Mouse (Mus musculus) midbrain, postnatal 0 days (tissue): Measurements from ENCODE around the gene Men1. TPM values are rescaled to one million over a fixed set of nuclear protein-coding genes. Genes with fewer than 3 reads are reported as not detected.
"Not testable (repeated sequence)": the region's sequence is repeated elsewhere in the genome, so short reads cannot be mapped to it uniquely, and the experiment has no call there.

Experiments
- ATAC-seq: fragments of 200-750 bp; cut with Nextera tagmentation; 2 replicates; pipeline ENCODE4 v1.8.0; 2017; ENCODE audit warnings: moderate number of reproducible peaks, mild to moderate bottlenecking, moderate TSS enrichment, moderate library complexity; ENCODE audit not compliant: low FRiP score
- DNase-seq: peaks from one replicate; pipeline ENCODE4 v3.0.0-alpha.2; 2015; ENCODE audit warnings: low spot score
- H3K27ac ChIP-seq: fragments of 300-500 bp; sonication (generic); 2 replicates; pipeline ENCODE4 v1.5.1; 2014; ENCODE audit warnings: low read depth, mild to moderate bottlenecking, low read length, mixed read lengths
- H3K27me3 ChIP-seq: fragments of 300-500 bp; sonication (generic); 2 replicates; pipeline ENCODE4 v1.6.1; 2014; ENCODE audit warnings: low read length, control low read depth, mixed read lengths; ENCODE audit not compliant: insufficient read depth
- H3K36me3 ChIP-seq: fragments of 300-500 bp; sonication (generic); 2 replicates; pipeline ENCODE4 v1.6.1; 2014; ENCODE audit warnings: low read length, control low read depth, mixed read lengths; ENCODE audit not compliant: insufficient read depth
- H3K4me1 ChIP-seq: fragments of 300-500 bp; sonication (generic); 2 replicates; pipeline ENCODE4 v1.6.1; 2014; ENCODE audit warnings: mild to moderate bottlenecking, control low read depth, antibody characterized with exemption, low read length, mixed read lengths; ENCODE audit not compliant: insufficient read depth
- H3K4me2 ChIP-seq: fragments of 300-500 bp; sonication (generic); 2 replicates; pipeline ENCODE4 v1.6.1; 2014; ENCODE audit warnings: low read depth, mild to moderate bottlenecking, low read length, mixed read lengths; ENCODE audit not compliant: poor library complexity, severe bottlenecking
- H3K4me3 ChIP-seq: fragments of 300-500 bp; sonication (generic); 2 replicates; pipeline ENCODE4 v1.5.1; 2014; ENCODE audit warnings: low read depth, mild to moderate bottlenecking, low read length, moderate library complexity
- H3K9ac ChIP-seq: fragments of 300-500 bp; sonication (generic); replicated peaks from 2 replicates; pipeline ENCODE4 v1.6.1; 2014; ENCODE audit warnings: mild to moderate bottlenecking, low read length, moderate library complexity, mixed read lengths; ENCODE audit not compliant: poor library complexity, severe bottlenecking
- H3K9me3 ChIP-seq: fragments of 300-500 bp; sonication (generic); 2 replicates; pipeline ENCODE4 v1.6.1; 2016; ENCODE audit warnings: low read length, control low read depth
- CTCF ChIP-seq: IDR thresholded peaks from 2 replicates; pipeline ENCODE4 v1.5.1; 2016; ENCODE audit warnings: antibody characterized with exemption, mild to moderate bottlenecking
- WGBS: fragments of 180-500 bp; shearing (Covaris S2); extraction: QIAGEN DNeasy Blood & Tissue Kit; methylation state at CpG from one replicate; pipeline ENCODE4 v1.1.7; 2014; 5-methylcytosine and 5-hydroxymethylcytosine counted together
- polyA plus RNA-seq: library from polyadenylated mRNA; unstranded; fragments of >200 nt; fragmentation: Nextera tagmentation; extraction: Ambion mirVana; gene quantifications from 2 replicates; pipeline ENCODE4 v1.2.1, GENCODE M21; 2015
- total RNA-seq: library from RNA; depleted of rRNA; stranded (reverse); fragments of >200 nt; gene quantifications from 2 replicates; pipeline ENCODE4 v1.2.3, GENCODE M21; 2014

Men1 gene
- total and polyA plus RNA-seq, 2 experiments from 2014 or later: 56.8 to 85.6 TPM

DNA sequence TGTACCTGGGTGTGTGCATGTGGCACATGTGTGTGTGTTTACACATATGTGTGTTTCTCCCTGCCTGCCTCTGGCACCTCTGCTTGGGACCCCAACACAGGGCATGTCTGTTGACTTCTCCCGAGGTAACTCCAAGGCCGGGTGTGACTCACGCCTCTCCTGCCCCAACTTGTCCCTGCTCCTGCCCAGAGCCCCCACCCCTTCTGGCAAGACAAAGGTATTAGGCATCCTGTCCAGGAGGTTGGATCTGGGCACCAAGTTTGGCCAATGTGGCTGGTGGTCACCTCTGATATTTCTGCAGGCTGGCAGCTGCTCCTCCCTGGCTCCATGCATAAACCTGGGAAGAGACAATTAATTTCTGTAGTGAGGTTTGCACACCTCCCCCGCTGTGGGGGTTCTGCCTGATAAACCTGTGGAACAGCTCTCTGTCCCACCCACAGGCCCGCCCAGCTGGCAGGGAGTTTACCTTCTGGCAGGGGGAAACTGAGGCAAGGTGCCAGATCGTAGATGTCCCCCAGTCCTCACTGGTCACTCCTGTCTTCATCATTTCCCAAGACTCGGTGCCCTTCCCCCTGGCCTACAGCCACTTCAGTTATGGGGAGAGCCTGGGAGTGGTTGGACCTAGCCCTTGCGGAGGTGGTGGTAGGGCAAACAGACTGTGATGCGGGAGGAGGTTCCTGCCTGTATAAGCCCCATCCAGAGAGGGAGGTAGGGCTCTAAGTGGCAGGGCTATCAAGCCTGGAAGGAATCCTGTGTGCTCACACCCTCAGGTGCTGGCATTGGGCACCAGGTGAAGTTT, 26.8 kb upstream of the Men1 start:
- no peaks in the 10 kb centered on the region for H3K9me3 ChIP-seq
- TF ChIP-seq CTCF: no peak
- H3K4me3 ChIP-seq: no peak overlapping the region
- peaks cover 5% of the 10 kb centered on the region; the same call in 1 of the 2 replicates for H3K36me3 ChIP-seq
- no peaks in the 10 kb centered on the region for H3K27me3 ChIP-seq
- DNase-seq (no peak), ATAC-seq (no peak)
- no peak overlapping the region for H3K4me2 ChIP-seq
- no peak overlapping the region for H3K27ac ChIP-seq
- 92% methylated on average over 9 of the region's 9 CpGs for WGBS
- H3K9ac ChIP-seq: no peak overlapping the region
- H3K4me1 ChIP-seq: no peaks in the 10 kb centered on the region

DNA sequence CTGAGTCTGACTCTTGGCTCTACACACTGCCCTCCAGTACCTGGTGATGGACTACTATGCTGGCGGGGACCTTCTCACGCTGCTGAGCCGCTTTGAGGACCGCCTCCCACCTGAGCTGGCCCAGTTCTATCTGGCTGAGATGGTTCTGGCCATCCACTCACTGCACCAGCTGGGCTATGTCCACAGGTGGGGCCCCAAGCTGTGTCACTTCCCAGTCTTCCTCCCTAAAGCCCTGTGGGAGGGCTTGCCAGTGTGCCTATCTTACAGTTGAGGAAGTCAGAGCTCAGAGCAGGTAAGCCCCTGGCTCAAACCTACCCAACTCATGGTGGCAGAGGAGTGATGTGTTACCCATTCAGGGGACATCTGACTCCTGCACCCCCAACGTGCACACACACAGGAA, 24.6 kb upstream of the Men1 start:
- no peak for TF ChIP-seq CTCF
- Histone ChIP-seq H3K36me3 (peaks cover 5% of the 10 kb centered on the region; the same call in 1 of the 2 replicates), H3K4me3 (no peak overlapping the region), H3K27me3 (no peaks in the 10 kb centered on the region), H3K27ac (no peak overlapping the region), H3K4me2 (no peak overlapping the region), H3K4me1 (no peaks in the 10 kb centered on the region), H3K9ac (no peak overlapping the region), H3K9me3 (no peaks in the 10 kb centered on the region)
- ATAC-seq: no peak
- WGBS: 85% methylated on average over 5 of the region's 5 CpGs
- DNase-seq: no peak

DNA sequence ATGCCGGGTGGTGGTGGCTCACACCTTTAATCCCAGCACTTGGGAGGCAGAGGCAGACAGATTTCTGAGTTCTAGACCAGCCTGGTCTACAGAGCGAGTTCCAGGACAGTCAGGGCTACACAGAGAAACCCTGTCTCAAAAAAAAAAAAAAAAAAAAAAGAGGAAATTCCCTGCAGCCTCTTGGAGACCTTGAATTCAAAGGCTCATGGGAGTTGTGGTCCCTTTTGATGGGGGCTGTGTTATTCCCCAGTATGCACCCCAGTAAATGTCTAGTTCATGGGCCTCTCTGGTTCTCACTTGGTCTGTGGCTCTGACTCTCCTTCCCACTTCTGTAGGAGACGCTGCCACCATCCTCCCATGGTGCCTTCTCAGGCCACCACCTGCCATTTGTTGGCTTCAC, 23.0 kb upstream of the Men1 start:
- not testable (repeated sequence) for H3K27ac ChIP-seq, H3K27me3 ChIP-seq, H3K9ac ChIP-seq, H3K4me2 ChIP-seq, ATAC-seq, DNase-seq, H3K4me1 ChIP-seq, H3K9me3 ChIP-seq, H3K36me3 ChIP-seq, H3K4me3 ChIP-seq
- 88% methylated on average over 3 of the region's 3 CpGs for WGBS

DNA sequence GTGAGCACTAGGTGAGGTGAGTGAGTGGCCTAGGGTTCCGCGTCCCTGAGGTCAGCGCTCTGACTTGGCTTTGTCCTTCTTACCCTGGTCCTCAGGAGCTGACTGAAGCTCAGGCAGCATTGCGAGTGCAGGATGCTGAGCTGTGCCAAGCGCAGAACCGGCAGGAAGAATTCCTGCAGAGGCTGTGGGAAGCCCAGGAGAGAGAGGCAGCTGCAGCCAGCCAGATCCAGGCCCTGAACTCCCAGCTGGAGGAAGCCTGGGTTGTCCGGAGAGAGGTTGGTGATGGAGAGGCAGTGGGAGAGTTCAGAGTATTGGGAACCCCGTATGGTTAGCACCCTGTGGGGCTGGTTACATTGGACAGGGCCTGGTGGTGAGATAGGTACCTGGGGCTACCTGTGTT, 21.0 kb upstream of the Men1 start:
- Histone ChIP-seq H3K36me3 (peaks cover 14% of the 10 kb centered on the region; the same call in 1 of the 2 replicates), H3K4me2 (no peak overlapping the region), H3K27ac (no peak overlapping the region), H3K4me3 (no peak overlapping the region), H3K9me3 (no peaks in the 10 kb centered on the region), H3K4me1 (no peaks in the 10 kb centered on the region), H3K27me3 (no peaks in the 10 kb centered on the region), H3K9ac (no peak overlapping the region)
- 90% methylated on average over 8 of the region's 8 CpGs for WGBS
- ATAC-seq (no peak), DNase-seq (no peak)
- TF ChIP-seq CTCF: no peak

DNA sequence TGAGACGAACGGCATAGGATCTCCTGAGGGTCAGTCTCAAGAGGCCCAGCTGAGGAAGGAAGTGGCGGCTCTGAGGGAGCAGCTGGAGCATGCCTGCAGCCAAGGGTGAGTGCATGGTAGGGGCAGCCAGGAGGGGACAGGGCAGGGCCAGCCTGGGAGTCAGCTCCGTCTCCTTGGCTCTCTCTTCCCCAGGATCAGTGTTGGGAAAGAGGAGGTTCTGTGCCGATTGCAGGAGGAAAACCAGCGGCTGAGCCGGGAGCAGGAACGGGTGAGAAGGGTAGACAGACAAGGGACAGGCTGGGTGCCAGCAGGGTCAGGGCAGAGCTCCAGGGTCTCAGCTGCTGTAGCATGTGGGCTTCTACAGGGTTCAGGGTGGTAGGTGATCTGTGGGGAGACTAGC, 20.3 kb upstream of the Men1 start:
- H3K9ac ChIP-seq: no peak overlapping the region
- peaks cover 14% of the 10 kb centered on the region; the same call in 1 of the 2 replicates for H3K36me3 ChIP-seq
- TF ChIP-seq CTCF: no peak
- H3K4me2 ChIP-seq: no peak overlapping the region
- no peak overlapping the region for H3K4me3 ChIP-seq
- H3K9me3 ChIP-seq: no peaks in the 10 kb centered on the region
- H3K27me3 ChIP-seq: no peaks in the 10 kb centered on the region
- ATAC-seq (no peak), DNase-seq (no peak)
- H3K27ac ChIP-seq: no peak overlapping the region
- H3K4me1 ChIP-seq: no peaks in the 10 kb centered on the region
- 85% methylated on average over 8 of the region's 8 CpGs for WGBS

DNA sequence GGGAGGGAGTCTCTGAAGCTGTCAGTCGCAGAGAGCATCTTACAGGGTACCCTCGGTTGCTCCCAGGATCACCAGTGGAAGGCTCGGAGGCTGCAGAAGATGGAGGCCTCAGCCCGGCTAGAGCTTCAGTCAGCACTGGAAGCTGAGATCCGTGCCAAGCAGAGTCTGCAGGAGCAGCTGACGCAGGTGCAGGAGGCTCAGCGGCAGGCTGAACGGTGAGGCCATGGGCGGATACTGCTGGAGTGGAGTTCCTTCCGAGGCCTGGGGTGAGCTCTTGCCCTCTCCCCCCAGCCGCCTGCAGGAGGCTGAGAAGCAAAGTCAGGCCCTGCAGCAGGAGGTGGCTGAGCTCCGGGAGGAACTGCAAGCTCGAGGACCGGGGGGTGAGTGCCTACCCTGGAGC, 19.2 kb upstream of the Men1 start:
- Histone ChIP-seq H3K27ac (no peak overlapping the region), H3K4me1 (no peaks in the 10 kb centered on the region), H3K4me2 (no peak overlapping the region), H3K27me3 (no peaks in the 10 kb centered on the region), H3K36me3 (peaks cover 20% of the 10 kb centered on the region; the same call in 1 of the 2 replicates), H3K9me3 (no peaks in the 10 kb centered on the region), H3K9ac (no peak overlapping the region), H3K4me3 (no peak overlapping the region)
- ATAC-seq (no peak), DNase-seq (no peak)
- no peak for TF ChIP-seq CTCF
- WGBS: 70% methylated on average over 14 of the region's 14 CpGs
